Mouse (Mus musculus) retina, adult 2 months (tissue): Measurements from ENCODE around the gene P3h2.

ENCODE experiments used
- DNase-seq: peaks from one replicate; pipeline ENCODE4 v3.0.0-alpha.2; 2012; ENCODE audit warnings: low read depth, low spot score

Gene P3h2

DNA sequence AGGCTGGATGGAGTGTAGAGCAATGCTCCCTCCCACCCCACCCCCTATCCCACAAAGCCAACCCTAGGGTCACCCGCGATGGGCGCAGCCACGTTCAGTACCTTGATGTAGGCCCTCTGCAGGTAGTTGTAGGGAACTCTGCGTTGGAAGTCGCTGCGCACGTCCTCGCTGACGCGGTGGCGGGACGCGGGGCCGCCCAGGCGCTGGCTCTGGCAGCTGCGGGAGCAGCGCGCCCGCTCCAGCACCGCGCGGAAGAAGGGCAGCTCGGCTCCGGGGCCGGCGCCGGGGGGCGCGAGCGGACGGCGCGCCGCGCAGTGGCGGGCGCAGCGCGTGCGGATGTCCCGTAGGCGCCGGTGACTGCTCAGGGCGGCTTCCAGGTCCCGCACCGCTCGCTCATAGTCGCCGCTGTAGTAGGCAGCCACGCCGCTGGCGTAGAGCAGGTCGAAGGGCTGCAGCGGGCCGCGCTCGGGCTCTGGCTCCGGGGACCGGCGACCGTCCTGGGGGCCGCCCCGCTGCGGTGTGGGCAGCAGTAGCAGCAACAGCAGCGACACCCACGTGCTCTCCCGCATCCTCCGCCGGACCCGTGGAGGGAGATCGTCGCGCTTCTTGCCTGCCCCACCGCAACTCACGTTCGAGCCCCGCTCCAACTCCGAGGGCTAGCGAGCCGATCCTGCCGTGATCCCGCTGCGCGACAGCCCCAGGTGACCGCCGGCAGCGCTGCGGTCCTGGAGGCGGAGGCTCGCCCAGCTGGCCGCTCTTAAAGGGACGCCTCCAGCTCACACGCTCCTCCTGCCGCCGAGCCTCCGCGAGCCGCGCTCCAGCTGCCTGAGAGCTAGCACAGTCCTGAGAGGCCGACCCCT lies at the start of gene P3h2:
TSS of gene P3h2 (minus strand) at position 670 of the 860 bp plus-strand sequence.
- DNase-seq: no peak

- DNase-seq: no peak
Observed at GRCm38 (mm10) chr16:26152258-26152657, 46.7 kb upstream of the P3h2 start.

DNA sequence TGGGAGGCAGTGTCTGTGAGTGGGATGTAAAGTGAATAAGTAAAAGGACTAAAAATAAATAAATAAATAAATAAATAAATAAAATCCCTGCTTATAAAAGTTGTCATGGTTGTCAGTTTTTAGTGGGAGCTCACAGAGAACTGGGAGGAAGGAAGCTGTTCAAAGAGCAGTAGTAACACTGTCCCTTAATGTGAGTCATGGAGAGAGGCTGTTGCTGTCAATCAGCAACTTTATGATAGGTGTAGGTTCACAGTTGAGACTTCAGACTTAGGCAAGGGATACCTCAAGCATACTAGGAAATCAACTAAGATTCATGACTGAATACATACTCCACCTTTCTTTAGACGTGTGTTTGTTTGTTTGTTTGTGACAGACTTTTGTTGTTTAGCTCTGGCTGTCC lies 45.4 kb upstream of the P3h2 start:
- no peak for DNase-seq

GRCm38 (mm10) chr16:26146853-26147252 lies 41.3 kb upstream of the P3h2 start:
- no peak for DNase-seq

DNA sequence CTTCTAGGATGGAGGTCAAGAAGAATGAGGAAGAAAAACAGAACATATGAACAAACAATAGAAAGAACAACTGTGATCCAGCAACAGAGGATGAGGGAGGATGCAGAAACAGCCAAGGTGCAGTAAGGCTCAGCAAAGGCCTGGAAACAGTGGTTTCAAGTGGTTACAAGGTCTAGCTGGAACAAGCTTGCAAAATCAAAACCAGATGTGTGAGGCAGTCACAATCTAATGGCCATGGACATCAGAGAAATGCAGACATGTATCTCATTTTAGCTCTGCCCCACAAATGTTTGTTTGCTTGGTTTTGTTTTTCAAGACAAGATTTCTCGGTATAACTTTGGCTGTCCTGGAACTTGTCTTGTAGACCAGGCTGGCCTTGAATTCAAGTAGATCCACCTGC lies 25.5 kb upstream of the P3h2 start:
- no peak for DNase-seq

- no peak for DNase-seq
Observed at GRCm38 (mm10) chr16:26106618-26107017, 1.0 kb upstream of the P3h2 start.

DNA sequence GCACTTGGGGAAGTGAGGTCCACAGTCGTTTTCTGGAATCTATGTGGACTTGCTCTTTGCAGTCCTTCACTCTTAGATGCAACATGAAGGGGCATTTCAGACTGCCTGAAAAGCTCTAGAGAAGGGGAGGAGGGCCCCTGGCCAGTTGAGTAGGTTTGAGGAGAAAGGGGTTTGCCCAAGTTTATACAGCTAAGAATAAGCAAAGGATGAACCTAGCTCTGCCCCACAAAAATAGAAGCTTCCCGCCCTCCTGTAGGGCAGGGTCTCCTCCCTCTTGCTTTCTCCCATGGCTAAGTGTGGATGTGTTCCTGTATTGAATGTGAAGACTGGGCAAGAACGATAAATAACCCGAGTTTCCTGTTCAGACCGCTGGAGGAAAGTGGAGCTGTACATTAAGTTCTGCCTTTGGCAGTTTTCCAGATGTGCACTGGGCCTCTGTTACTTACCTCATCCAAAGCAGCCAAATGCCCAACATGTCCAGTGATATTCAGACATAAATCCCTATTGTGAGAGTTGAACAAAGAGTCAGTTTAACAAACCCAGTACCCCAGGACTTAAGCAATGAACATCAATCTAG lies 545 bp upstream of the P3h2 start:
- DNase-seq: no peak

DNA sequence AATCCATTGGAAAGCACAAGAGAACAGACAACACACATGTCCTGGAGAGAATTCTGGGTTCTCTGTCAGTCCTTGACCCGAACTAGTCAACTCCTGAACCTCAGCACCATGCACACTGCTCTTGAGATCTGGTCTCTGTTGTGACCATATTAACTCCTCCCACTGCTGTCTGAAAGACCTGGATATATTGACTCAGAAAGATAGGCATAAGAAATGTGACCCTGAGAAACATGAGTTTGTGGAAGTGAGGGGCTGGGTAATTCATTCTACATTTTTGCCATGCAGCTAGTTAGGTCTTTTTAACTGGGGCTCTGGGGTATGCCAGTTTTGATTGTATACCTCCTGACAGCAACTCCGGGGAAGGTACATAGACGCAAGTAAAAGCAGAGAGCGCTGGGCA lies 1.3 kb downstream of the P3h2 start:
- no peak for DNase-seq

- DNase-seq: no peak
Observed at GRCm38 (mm10) chr16:26102856-26103255, 2.7 kb downstream of the P3h2 start.

DNA sequence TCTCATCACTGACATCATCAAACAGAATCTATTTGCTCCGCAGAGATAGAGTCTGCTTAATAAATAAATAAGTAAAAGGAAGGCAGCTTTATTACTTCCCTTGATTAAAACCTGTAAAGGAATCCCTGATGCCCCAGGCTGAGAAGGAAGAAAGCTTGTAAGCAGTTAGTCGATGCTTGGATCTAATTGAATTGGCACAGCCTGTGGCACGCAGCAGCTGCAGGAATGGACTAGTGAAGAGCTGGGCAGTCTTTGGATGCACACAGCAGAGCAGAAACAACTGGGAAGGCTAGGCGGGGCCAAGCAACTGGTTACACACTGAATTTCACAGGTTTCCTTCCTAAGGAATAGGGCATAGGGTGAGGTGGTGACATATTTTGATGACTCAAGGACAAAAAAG lies 5.4 kb downstream of the P3h2 start:
- no peak for DNase-seq

GRCm38 (mm10) chr16:26095696-26096284 lies 9.8 kb downstream of the P3h2 start:
- DNase-seq: no peak

DNA sequence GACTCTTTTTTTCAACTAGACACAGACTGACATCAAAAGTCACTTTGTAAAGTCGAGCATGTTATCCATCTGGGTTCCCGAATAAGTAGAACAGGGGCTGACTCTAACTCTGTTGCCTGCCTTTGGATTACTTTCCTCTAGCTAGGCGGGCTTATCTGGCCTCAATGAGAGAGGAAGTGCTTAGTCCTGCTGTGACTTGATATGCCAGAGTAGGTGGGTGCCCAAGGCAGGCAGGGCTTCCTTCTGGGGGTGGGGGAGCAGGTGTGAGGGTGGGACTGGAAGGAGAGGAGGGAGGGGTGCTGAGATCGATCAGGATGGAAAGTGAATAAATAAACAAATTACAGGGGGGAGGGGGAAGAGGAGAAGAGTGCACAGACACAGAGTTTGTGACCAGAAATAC lies 11.7 kb downstream of the P3h2 start:
- no peak for DNase-seq

- DNase-seq: no peak
Observed at GRCm38 (mm10) chr16:26088976-26089375, 16.6 kb downstream of the P3h2 start.

DNA sequence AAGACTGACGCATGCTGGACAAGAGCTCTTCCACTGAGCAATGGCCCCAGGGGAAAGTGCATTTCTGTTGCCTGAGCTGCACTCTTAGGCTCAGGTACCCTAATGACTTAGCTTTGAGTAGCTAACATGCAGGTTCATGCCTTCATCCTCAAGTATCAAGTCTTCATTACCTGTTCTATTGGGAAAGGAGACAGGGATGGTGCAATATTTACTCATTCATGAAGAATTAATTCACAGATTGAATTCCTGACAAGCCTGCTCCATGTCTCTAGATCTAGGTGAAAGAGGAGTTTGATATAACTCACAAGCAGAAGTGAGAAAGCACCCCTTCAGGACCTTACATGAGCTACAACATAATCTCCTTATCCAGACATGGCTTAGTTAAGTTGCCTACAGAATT lies 17.3 kb downstream of the P3h2 start:
- no peak for DNase-seq

GRCm38 (mm10) chr16:26086955-26087354 lies 18.6 kb downstream of the P3h2 start:
- no peak for DNase-seq

DNA sequence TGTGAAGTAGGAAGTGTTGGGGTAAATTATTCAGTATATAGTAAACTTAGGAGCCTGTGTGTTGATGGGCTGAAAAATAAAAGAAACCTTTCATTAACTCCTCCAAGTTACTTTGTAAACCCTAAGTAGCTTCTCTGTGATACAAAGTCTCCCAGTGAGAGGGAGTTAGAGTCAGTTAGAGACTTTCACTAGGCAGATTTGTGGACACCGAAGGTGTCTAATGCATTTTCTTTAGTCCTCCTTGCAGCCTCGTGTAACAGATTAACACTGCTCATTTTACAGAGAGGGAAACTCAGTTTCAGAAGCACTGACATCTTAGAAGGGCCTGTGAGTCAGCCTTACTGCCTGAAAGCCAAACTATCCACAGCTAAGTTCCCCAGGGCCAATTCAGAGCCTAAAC lies 20.4 kb downstream of the P3h2 start:
- DNase-seq: no peak

DNA sequence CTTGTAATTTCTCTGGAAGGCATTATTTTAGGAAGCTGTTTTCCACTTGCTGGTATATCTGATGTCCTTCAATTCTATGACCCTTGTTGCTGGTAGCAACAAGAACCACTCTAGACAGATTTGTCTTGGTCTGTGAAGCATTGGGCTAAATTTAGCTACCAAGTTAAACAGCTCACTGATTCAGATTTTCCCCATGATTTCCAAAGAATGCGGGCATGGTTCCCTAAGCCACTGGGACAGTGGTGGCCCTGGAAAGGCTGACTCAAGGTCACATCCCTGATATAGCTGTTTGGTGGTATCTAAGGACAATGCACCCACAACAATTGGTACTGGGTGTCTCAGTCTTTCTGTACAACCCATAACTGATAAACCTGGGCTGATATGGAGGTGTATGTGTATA lies 22.8 kb downstream of the P3h2 start:
- no peak for DNase-seq

DNA sequence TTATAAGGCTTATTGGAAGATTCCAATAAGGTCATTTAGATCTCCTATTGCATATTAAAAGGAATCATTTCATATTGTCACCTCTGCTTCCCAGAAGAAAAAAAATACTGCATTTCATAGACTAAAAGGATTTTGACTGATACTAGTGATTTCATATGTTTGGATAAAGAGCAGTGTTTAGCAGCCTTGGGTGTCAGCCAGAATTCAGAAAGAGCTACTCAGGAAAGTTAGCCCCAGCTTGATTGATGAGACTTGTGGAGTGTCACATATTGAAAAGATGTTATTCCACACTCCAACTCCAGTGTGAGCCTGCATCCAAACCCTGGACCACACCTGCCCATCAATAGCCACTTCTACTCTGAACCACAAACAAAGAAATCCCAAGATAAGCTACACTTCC lies 23.2 kb downstream of the P3h2 start:
- DNase-seq: no peak

GRCm38 (mm10) chr16:26078923-26079351 lies 26.6 kb downstream of the P3h2 start:
- no peak for DNase-seq

DNA sequence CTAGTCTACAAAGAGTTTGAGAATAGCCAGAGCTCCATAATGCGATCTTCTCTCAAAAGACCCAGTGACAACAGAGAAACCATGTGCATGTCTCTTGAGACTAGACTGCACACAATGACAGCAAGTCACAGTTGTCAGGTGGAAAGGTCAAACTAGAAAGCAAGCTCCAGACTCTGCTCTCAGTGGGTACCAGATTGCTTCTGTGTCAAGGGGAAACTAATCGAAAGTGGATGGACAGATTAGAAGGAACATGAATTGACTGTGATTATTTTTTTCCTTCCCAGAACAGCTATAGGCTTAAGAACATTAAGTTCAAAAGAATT lies 27.5 kb downstream of the P3h2 start:
- DNase-seq: no peak

DNA sequence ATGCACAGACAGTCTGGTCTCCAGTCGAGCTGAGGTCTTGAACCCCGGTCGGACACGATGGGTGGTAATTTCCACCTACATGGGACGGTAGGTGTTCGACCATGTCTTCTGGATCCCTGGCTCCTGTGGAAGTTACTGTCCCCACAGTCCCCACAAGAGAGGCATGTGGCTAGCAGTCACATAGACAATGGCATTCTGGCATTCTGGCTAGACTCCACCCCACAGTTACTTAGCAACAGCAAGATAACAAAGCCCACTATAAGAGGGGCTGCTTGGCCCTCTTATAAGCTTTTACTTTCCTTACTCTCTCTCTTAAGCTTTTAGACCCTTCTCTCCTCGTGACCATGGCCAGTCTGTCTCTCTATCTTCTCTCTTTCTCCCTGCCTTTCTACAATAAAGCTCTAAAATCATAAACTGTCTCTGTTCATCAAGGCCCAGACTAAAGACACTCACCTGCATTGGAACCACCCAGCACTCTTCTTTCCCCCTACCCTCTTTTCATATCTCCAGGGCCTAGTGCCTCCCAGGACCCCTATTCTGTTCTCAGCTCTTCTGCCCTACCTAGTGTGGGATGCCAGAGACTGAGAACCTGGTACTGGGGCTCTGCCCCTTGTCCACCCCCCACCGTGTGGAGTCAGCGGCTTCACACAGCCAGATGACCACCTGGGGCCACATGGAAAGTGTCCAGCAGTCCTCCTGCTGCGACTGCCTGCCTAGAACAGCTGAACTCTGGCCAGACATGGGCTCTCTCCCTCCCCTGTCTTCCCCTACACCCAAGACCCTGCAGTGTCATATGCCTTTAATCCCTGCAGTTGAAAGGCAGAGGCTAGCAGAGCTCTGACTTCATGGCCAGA lies 28.1 kb downstream of the P3h2 start:
- DNase-seq: no peak

DNA sequence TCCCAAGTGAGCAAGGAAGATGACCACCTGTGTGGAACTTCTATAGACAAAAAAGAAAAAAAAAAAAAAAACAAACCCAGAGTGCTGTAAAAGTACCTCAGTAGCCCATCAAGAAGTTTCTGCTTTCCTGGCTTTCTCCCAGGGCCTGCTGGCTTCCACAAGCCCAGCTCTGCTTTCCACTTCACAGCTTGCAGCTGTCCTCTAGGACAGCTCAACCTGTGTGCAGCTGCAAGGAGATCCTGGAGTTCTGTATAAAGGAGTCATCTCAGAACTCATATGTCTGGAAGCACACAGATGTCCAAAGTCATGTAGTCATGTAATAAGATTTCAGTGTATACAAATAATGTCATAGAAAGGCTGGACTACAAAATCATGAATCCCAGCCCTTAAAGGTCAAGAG lies 30.5 kb downstream of the P3h2 start:
- no peak for DNase-seq
